Mouse (Mus musculus): ENCODE measurements around the gene Nxt1. TPM values are rescaled to one million over a fixed set of nuclear protein-coding genes. Genes with fewer than 3 reads are reported as not detected.

The Nxt1 gene
- total and polyA plus RNA-seq, 3 experiments: 68.2 to 125 (median 80.6) TPM

DNA sequence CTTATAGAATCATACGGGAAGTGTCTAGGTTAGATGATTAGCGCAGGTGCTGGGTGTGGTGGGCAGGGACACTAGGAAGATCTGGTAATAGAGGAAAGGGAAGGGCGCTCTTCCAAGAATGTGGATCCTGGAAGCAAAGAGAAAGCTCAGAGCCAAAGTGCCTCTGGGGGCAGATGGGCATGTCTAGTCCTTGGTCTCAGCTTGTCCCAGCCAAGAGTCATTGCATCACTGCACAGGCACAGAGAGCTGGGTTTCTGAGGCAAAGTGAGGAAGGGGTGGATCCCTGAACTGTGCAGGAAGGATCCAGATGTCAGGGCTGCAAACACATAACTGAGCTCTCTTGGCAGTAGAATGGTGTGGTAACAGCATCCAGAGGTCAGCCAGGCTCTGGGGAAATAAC lies 40.8 kb upstream of the Nxt1 start:
- Histone ChIP-seq H3K27me3 (replicated peaks) (peaks cover 2% of the 10 kb centered on the region), H3K27ac (ENCODE audit: insufficient read depth, low read depth) (no peak overlapping the region), H3K9me3 (replicated peaks; ENCODE audit: low read length) (no peaks in the 10 kb centered on the region), H3K4me1 (ENCODE audit: control insufficient read depth in 1 of 2, insufficient read depth in 2 of 2) (no peaks in the 10 kb centered on the region), H3K79me2 (replicated peaks; ENCODE audit: control insufficient read depth, extremely low read depth, insufficient read depth, poor library complexity, severe bottlenecking) (no peaks in the 10 kb centered on the region), H3K4me3 (replicated peaks in 1 of 3; ENCODE audit: low read depth in 2 of 3, low read length in 2 of 3, poor library complexity in 1 of 3) (no peak overlapping the region), H3K4me2 (ENCODE audit: insufficient read depth, low read depth, poor library complexity, severe bottlenecking) (no peak overlapping the region), H3K9ac (ENCODE audit: insufficient read depth, low read depth) (no peak overlapping the region), H3K36me3 (replicated peaks in 1 of 2; ENCODE audit: control insufficient read depth in 1 of 2, insufficient read depth in 1 of 2, low read length in 1 of 2) (no peaks in the 10 kb centered on the region)
- dilution Hi-C loops (cut with MboI; ENCODE audit: extremely low pct_ligation_motif_present, extremely low pct_unique_long_range_greater_than_20kb, low sequenced_read_pairs): no loop called here
- in situ Hi-C loops (cut with MboI; ENCODE audit: low pct_ligation_motif_present, low pct_unique_long_range_greater_than_20kb, low sequenced_read_pairs): no loop called here
- no peak for TF ChIP-seq RAD21 (IDR thresholded peaks at IDR 0.05; ENCODE audit: low read depth, low read length)
- TF ChIP-seq USF1 (IDR thresholded peaks at IDR 0.05; ENCODE audit: low read depth, low read length): no peak
- DNase-seq (ENCODE audit: extremely low read depth): no peak

DNA sequence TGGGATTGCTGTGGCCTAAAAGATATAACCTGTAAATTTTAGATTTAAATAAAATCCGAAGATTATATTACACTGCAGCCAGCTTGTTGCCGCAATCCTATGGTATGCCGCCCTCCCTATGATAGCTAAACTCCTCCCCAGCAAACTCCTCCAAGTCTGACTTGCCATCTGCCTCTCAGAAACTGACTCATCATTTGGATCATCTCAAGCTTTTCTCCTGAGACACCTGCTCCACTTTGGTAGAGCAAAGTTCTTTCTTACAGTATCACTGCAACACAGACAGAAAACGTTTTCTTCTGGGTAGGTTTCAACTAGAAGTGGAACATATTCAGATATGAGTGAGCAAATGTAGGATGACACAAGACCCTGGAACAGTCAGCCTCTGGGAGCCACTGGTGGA lies 37.9 kb upstream of the Nxt1 start:
- DNase-seq (ENCODE audit: extremely low read depth): no peak
- Histone ChIP-seq H3K36me3 (replicated peaks in 1 of 2; ENCODE audit: control insufficient read depth in 1 of 2, insufficient read depth in 1 of 2, low read length in 1 of 2) (no peaks in the 10 kb centered on the region), H3K4me3 (replicated peaks in 1 of 3; ENCODE audit: low read depth in 2 of 3, low read length in 2 of 3, poor library complexity in 1 of 3) (no peak overlapping the region), H3K4me2 (ENCODE audit: insufficient read depth, low read depth, poor library complexity, severe bottlenecking) (no peak overlapping the region), H3K79me2 (replicated peaks; ENCODE audit: control insufficient read depth, extremely low read depth, insufficient read depth, poor library complexity, severe bottlenecking) (no peaks in the 10 kb centered on the region), H3K27me3 (replicated peaks) (no peaks in the 10 kb centered on the region), H3K4me1 (ENCODE audit: control insufficient read depth in 1 of 2, insufficient read depth in 2 of 2) (no peaks in the 10 kb centered on the region), H3K9ac (ENCODE audit: insufficient read depth, low read depth) (no peak overlapping the region), H3K27ac (ENCODE audit: insufficient read depth, low read depth) (no peak overlapping the region), H3K9me3 (replicated peaks; ENCODE audit: low read length) (no peaks in the 10 kb centered on the region)
- in situ Hi-C loops (cut with MboI; ENCODE audit: low pct_ligation_motif_present, low pct_unique_long_range_greater_than_20kb, low sequenced_read_pairs): no loop called here
- dilution Hi-C loops (cut with MboI; ENCODE audit: extremely low pct_ligation_motif_present, extremely low pct_unique_long_range_greater_than_20kb, low sequenced_read_pairs): no loop called here
- no peak for TF ChIP-seq IRF4 (IDR thresholded peaks at IDR 0.05; ENCODE audit: low read depth, low read length)

DNA sequence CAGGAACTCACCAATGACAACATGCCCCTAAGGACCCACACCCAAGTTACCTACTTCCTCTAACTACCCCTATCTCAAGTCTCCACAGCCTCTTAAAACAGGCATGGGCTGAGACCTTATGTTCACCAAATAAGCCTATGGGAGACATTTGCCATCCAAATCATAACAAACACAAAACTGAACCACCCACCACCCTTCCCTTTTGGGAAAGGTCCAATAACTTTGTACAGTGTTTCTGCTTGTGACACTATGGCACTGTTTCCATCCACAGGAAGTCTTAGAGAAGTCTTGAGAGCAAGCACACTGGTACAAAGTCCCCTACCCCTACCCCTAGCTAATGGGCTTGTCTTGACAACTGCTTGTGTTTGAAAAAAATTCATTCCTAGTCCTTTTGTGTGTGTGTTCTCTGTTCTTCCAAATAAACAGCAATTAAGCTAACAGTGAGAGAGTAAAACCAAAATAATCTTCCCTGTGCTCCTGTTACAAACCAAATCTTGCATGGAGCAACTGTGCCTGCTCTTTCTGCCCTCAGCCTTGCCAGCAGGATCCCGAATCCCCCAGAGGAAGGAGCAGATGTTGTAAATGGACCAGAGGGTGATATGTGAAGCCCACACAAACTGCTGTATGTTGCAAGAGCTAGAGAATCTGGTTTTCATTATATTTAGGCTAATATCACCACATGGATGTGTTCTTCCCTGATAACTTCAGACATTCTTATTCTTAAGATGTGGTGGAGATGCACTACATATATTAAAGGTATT lies 29.6 kb upstream of the Nxt1 start:
- Histone ChIP-seq H3K4me2 (ENCODE audit: insufficient read depth, low read depth, poor library complexity, severe bottlenecking) (no peak overlapping the region), H3K79me2 (replicated peaks; ENCODE audit: control insufficient read depth, extremely low read depth, insufficient read depth, poor library complexity, severe bottlenecking) (no peaks in the 10 kb centered on the region), H3K9me3 (replicated peaks; ENCODE audit: low read length) (no peaks in the 10 kb centered on the region), H3K36me3 (replicated peaks in 1 of 2; ENCODE audit: control insufficient read depth in 1 of 2, insufficient read depth in 1 of 2, low read length in 1 of 2) (no peaks in the 10 kb centered on the region), H3K9ac (ENCODE audit: insufficient read depth, low read depth) (no peak overlapping the region), H3K27ac (ENCODE audit: insufficient read depth, low read depth) (no peak overlapping the region), H3K4me3 (replicated peaks in 1 of 3; ENCODE audit: low read depth in 2 of 3, low read length in 2 of 3, poor library complexity in 1 of 3) (no peak overlapping the region), H3K27me3 (replicated peaks) (no peaks in the 10 kb centered on the region), H3K4me1 (ENCODE audit: control insufficient read depth in 1 of 2, insufficient read depth in 2 of 2) (no peaks in the 10 kb centered on the region)
- TF ChIP-seq JUND (conservative IDR thresholded peaks at IDR 0.05; ENCODE audit: low read depth, low read length) (no peak), NRF1 (IDR thresholded peaks at IDR 0.05; ENCODE audit: low read depth, low read length) (no peak), USF1 (IDR thresholded peaks at IDR 0.05; ENCODE audit: low read depth, low read length) (no peak), NELFE (IDR thresholded peaks at IDR 0.05; ENCODE audit: low read depth, low read length) (no peak), BHLHE40 (IDR thresholded peaks at IDR 0.05; ENCODE audit: low read depth, low read length) (no peak), SMC3 (IDR thresholded peaks at IDR 0.05; ENCODE audit: low read depth, low read length) (no peak), MAX (IDR thresholded peaks at IDR 0.05; ENCODE audit: low read length) (no peak)
- no peak for DNase-seq (ENCODE audit: extremely low read depth)
- dilution Hi-C loops (cut with MboI; ENCODE audit: extremely low pct_ligation_motif_present, extremely low pct_unique_long_range_greater_than_20kb, low sequenced_read_pairs): no loop called here
- in situ Hi-C loops (cut with MboI; ENCODE audit: low pct_ligation_motif_present, low pct_unique_long_range_greater_than_20kb, low sequenced_read_pairs): no loop called here

Data from CH12.LX (cell line).